Mouse (Mus musculus): Measurements from ENCODE around the gene Unc119b. TPM values are rescaled to one million over a fixed set of nuclear protein-coding genes. Genes with fewer than 3 reads are reported as not detected.

Gene Unc119b
- total and polyA plus RNA-seq, 3 experiments: 12.5 to 32.8 (median 14.3) TPM

DNA sequence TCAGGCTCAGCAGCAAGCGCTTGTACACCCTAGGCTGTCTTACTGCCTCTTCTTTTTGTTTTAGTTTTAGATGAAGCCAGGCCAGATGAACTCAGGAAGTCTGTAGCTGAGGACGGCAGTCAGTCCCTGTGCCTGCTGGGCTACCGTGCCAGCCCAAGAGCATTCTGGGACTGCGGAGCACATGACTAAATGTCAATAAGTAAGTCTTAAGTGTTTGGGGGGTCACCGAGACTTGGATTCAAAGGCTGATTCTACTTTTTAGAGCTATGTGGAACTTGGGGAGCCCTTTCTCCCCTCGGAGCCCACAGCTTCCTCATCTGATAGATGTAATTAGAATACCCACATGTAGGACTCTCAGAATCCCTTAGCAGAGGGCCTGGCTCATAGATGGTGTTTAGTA lies 25.9 kb upstream of the Unc119b start:
- Histone ChIP-seq H3K4me1 (ENCODE audit: insufficient read depth, low read depth, low read length) (peaks cover 62% of the 10 kb centered on the region), H3K27me3 (ENCODE audit: insufficient read depth, low read length) (no peaks in the 10 kb centered on the region), H3K9me3 (replicated peaks) (no peaks in the 10 kb centered on the region), H3K36me3 (replicated peaks) (peaks cover 7% of the 10 kb centered on the region), H3K4me3 (ENCODE audit: low read depth, low read length) (peak overlapping the region; percentile 63; the same call in 1 of the 2 replicates)
- DNase-seq (ENCODE audit: low spot score): no peak
- ATAC-seq (ENCODE audit: extremely low read depth, insufficient number of reproducible peaks, low FRiP score, poor library complexity, severe bottlenecking): no peak
- TF ChIP-seq GATA2 (IDR thresholded peaks at IDR 0.05; ENCODE audit: borderline replicate concordance, low read depth, low read length): no peak
- TF ChIP-seq CTCF (IDR thresholded peaks at IDR 0.05; ENCODE audit: low read depth, low read length): no peak
- TF ChIP-seq GATA1 (IDR thresholded peaks at IDR 0.05; ENCODE audit: borderline replicate concordance, low read length): no peak
- no peak for TF ChIP-seq POLR2AphosphoS5 (IDR thresholded peaks at IDR 0.05; ENCODE audit: insufficient replicate concordance, low read depth, low read length)
- TF ChIP-seq TAL1 (conservative IDR thresholded peaks at IDR 0.05; ENCODE audit: low read depth, low read length): no peak

DNA sequence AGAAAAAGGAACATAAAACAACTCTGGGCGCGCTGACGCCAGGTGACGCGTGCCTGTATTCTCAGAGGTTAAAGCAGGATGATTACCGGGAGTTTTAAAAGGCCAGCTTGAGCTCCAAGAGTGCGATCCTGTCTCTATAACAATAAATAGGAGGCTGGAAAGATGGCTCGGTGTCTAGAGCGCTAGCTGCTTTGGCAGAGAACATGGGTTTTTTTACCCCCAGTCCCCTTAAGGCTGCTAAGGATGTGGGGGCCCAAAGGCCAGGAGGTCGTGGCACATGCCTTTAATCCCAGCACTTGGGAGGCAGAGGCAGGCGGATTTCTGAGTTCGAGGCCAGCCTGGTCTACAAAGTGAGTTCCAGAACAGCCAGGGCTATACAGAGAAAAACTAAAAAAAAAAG lies 24.4 kb upstream of the Unc119b start:
- peak overlapping the region; percentile 97 for H3K4me3 ChIP-seq (ENCODE audit: low read depth, low read length)
- DNase-seq (ENCODE audit: low spot score) (no peak), ATAC-seq (ENCODE audit: extremely low read depth, insufficient number of reproducible peaks, low FRiP score, poor library complexity, severe bottlenecking) (no peak)
- no peaks in the 10 kb centered on the region for H3K27me3 ChIP-seq (ENCODE audit: insufficient read depth, low read length)
- H3K36me3 ChIP-seq (replicated peaks): peaks cover 22% of the 10 kb centered on the region
- no peaks in the 10 kb centered on the region for H3K9me3 ChIP-seq (replicated peaks)
- H3K4me1 ChIP-seq (ENCODE audit: insufficient read depth, low read depth, low read length): peaks cover 75% of the 10 kb centered on the region
- TF ChIP-seq TAL1 (conservative IDR thresholded peaks at IDR 0.05; ENCODE audit: low read depth, low read length): no peak
- TF ChIP-seq GATA2 (IDR thresholded peaks at IDR 0.05; ENCODE audit: borderline replicate concordance, low read depth, low read length): no peak
- no peak for TF ChIP-seq GATA1 (IDR thresholded peaks at IDR 0.05; ENCODE audit: borderline replicate concordance, low read length)
- no peak for TF ChIP-seq POLR2AphosphoS5 (IDR thresholded peaks at IDR 0.05; ENCODE audit: insufficient replicate concordance, low read depth, low read length)
- no peak for TF ChIP-seq CTCF (IDR thresholded peaks at IDR 0.05; ENCODE audit: low read depth, low read length)

- ATAC-seq (ENCODE audit: extremely low read depth, insufficient number of reproducible peaks, low FRiP score, poor library complexity, severe bottlenecking) (peak; percentile 79), DNase-seq (ENCODE audit: low spot score) (peak; percentile 100)
- peaks cover 30% of the 10 kb centered on the region for H3K36me3 ChIP-seq (replicated peaks)
- H3K27me3 ChIP-seq (ENCODE audit: insufficient read depth, low read length): no peaks in the 10 kb centered on the region
- peaks cover 80% of the 10 kb centered on the region for H3K4me1 ChIP-seq (ENCODE audit: insufficient read depth, low read depth, low read length)
- no peak for TF ChIP-seq POLR2AphosphoS5 (IDR thresholded peaks at IDR 0.05; ENCODE audit: insufficient replicate concordance, low read depth, low read length)
- no peak for TF ChIP-seq TAL1 (conservative IDR thresholded peaks at IDR 0.05; ENCODE audit: low read depth, low read length)
- TF ChIP-seq GATA1 (IDR thresholded peaks at IDR 0.05; ENCODE audit: borderline replicate concordance, low read length): no peak
- TF ChIP-seq GATA2 (IDR thresholded peaks at IDR 0.05; ENCODE audit: borderline replicate concordance, low read depth, low read length): no peak
- no peak for TF ChIP-seq CTCF (IDR thresholded peaks at IDR 0.05; ENCODE audit: low read depth, low read length)
- H3K4me3 ChIP-seq (ENCODE audit: low read depth, low read length): peak within 1 kb of the TSS; percentile 97
- no peaks in the 10 kb centered on the region for H3K9me3 ChIP-seq (replicated peaks)
Observed at GRCm38 (mm10) chr5:115158040-115158983, 23.5 kb upstream of the Unc119b start, which contains the start of gene Mlec. Mlec (minus strand) TSS chr5:115158179.

DNA sequence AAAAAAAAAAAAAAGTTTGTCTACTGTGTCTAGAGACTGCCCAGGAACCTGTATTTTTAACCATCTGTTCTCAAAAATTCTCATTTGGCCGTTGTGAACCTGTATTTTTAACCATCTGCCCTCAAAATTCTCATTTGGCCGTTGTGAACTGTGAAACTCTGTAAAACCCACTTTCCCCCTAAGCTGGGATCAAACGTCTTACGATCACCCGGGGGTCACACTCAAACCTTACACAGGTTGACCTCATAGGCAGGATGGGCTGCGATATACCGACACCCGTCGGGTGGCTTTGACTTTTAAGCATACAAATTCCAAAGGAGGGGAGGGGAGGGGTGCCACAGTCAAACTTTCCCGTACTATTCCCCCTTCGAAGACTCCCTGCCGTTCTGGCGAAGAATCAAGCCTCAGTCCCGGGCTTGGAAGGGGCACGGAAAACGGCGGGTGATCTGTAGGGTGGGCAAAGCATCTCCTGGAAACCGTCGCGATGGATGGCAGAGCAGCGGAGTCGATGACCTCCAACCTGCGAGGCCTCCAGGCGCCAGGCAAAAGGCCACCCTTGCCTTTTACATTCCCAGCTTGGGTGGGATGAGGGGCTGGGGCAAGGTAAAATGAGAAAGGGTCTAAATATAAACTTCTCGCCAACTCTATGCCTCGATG lies 22.3 kb upstream of the Unc119b start:
- Histone ChIP-seq H3K9me3 (replicated peaks) (no peaks in the 10 kb centered on the region), H3K4me1 (ENCODE audit: insufficient read depth, low read depth, low read length) (peaks cover 80% of the 10 kb centered on the region)

GRCm38 (mm10) chr5:115156401-115156800 lies 21.6 kb upstream of the Unc119b start:
- ATAC-seq (ENCODE audit: extremely low read depth, insufficient number of reproducible peaks, low FRiP score, poor library complexity, severe bottlenecking) (no peak), DNase-seq (ENCODE audit: low spot score) (no peak)
- H3K27me3 ChIP-seq (ENCODE audit: insufficient read depth, low read length): no peaks in the 10 kb centered on the region
- H3K4me1 ChIP-seq (ENCODE audit: insufficient read depth, low read depth, low read length): peaks cover 81% of the 10 kb centered on the region
- H3K9me3 ChIP-seq (replicated peaks): no peaks in the 10 kb centered on the region
- peak overlapping the region; percentile 97 for H3K4me3 ChIP-seq (ENCODE audit: low read depth, low read length)
- TF ChIP-seq TAL1 (conservative IDR thresholded peaks at IDR 0.05; ENCODE audit: low read depth, low read length) (no peak), CTCF (IDR thresholded peaks at IDR 0.05; ENCODE audit: low read depth, low read length) (no peak), GATA2 (IDR thresholded peaks at IDR 0.05; ENCODE audit: borderline replicate concordance, low read depth, low read length) (no peak), POLR2AphosphoS5 (IDR thresholded peaks at IDR 0.05; ENCODE audit: insufficient replicate concordance, low read depth, low read length) (no peak), GATA1 (IDR thresholded peaks at IDR 0.05; ENCODE audit: borderline replicate concordance, low read length) (no peak)
- peaks cover 48% of the 10 kb centered on the region for H3K36me3 ChIP-seq (replicated peaks)

More for the DNA sequence above, 22.3 kb upstream of the Unc119b start:
- no peak for TF ChIP-seq TAL1 (conservative IDR thresholded peaks at IDR 0.05; ENCODE audit: low read depth, low read length)
- no peak for TF ChIP-seq GATA1 (IDR thresholded peaks at IDR 0.05; ENCODE audit: borderline replicate concordance, low read length)
- no peak for TF ChIP-seq CTCF (IDR thresholded peaks at IDR 0.05; ENCODE audit: low read depth, low read length)
- TF ChIP-seq GATA2 (IDR thresholded peaks at IDR 0.05; ENCODE audit: borderline replicate concordance, low read depth, low read length): no peak
- no peak for TF ChIP-seq POLR2AphosphoS5 (IDR thresholded peaks at IDR 0.05; ENCODE audit: insufficient replicate concordance, low read depth, low read length)
- H3K36me3 ChIP-seq (replicated peaks): peaks cover 43% of the 10 kb centered on the region
- H3K4me3 ChIP-seq (ENCODE audit: low read depth, low read length): peak overlapping the region; percentile 97
- ATAC-seq (ENCODE audit: extremely low read depth, insufficient number of reproducible peaks, low FRiP score, poor library complexity, severe bottlenecking): no peak
- no peak for DNase-seq (ENCODE audit: low spot score)
- H3K27me3 ChIP-seq (ENCODE audit: insufficient read depth, low read length): no peaks in the 10 kb centered on the region

DNA sequence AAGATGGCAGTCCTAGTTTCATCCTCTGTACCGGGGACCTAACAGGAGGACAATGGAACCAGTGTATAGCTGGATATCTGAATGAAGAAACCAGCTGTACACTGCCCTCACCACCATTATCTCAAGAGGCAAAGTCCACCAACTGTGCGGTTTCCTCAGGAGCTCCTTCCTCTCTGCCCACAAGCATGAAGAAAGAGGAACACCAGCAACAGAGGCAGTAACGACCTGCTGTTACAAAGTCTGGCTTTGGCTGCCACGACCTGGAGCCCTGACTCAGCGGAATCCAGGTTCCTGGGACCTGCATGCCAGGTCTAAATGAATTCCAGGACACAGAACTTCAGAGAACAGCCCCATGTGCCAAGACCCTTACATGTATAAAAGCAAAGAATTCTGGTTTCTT lies 21.1 kb upstream of the Unc119b start:
- Histone ChIP-seq H3K27me3 (ENCODE audit: insufficient read depth, low read length) (no peaks in the 10 kb centered on the region), H3K36me3 (replicated peaks) (peaks cover 54% of the 10 kb centered on the region), H3K4me3 (ENCODE audit: low read depth, low read length) (peak overlapping the region; percentile 97), H3K9me3 (replicated peaks) (no peaks in the 10 kb centered on the region), H3K4me1 (ENCODE audit: insufficient read depth, low read depth, low read length) (peaks cover 81% of the 10 kb centered on the region)
- DNase-seq (ENCODE audit: low spot score) (peak; percentile 62), ATAC-seq (ENCODE audit: extremely low read depth, insufficient number of reproducible peaks, low FRiP score, poor library complexity, severe bottlenecking) (peak; percentile 11; the same call in 1 of the 2 replicates)
- TF ChIP-seq TAL1 (conservative IDR thresholded peaks at IDR 0.05; ENCODE audit: low read depth, low read length) (peak; percentile 42; the same call in 1 of the 2 replicates), POLR2AphosphoS5 (IDR thresholded peaks at IDR 0.05; ENCODE audit: insufficient replicate concordance, low read depth, low read length) (no peak), GATA2 (IDR thresholded peaks at IDR 0.05; ENCODE audit: borderline replicate concordance, low read depth, low read length) (no peak), CTCF (IDR thresholded peaks at IDR 0.05; ENCODE audit: low read depth, low read length) (no peak), GATA1 (IDR thresholded peaks at IDR 0.05; ENCODE audit: borderline replicate concordance, low read length) (no peak)

Data from G1E (cell line).